Mouse (Mus musculus) cerebellum, adult 2 months (tissue): ENCODE measurements around the gene Nell2.

Experiments used
- CTCF ChIP-seq: fragments of 200-500 bp; IDR thresholded peaks from 2 replicates; pipeline ENCODE4 v1.5.1; 2011; ENCODE audit warnings: low read depth, mild to moderate bottlenecking, control low read depth, low read length, moderate library complexity, borderline replicate concordance; ENCODE audit not compliant: insufficient read depth
- POLR2A ChIP-seq: fragments of 200-500 bp; IDR thresholded peaks from 2 replicates; pipeline ENCODE4 v1.6.1; 2011; ENCODE audit warnings: low read length, control low read depth, borderline replicate concordance; ENCODE audit not compliant: insufficient read depth

- no peak for TF ChIP-seq POLR2A
- no peak for TF ChIP-seq CTCF
Measured at GRCm38 (mm10) chr15:95322744-95323143, 205.6 kb downstream of the Nell2 start.
